In the genomic region with DNA sequence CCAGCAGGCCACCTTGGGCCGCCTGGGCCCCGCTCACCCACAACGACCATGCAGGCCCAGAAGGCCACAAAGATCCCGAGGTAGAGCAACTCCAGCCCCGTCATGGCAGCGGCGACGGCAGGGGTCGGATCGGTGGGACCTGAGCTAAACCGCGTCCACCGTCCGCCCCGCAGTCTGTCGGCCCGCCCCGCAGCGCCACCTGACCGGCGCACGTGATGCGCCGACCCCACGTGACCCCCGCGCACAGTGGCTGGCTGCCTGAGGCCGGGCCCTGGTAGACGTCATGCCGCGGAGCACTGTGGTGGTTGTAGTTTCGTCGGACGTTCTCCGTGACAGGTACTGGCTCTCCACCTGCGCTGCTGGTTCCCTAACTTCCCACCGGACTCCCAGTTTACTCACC, we compare ENCODE assay signal across 8 mouse cellular contexts. TPM values are rescaled to one million over a fixed set of nuclear protein-coding genes. Genes with fewer than 3 reads are reported as not detected.
A peak's percentile ranks its signal among the peaks of the same experiment; 100 is the strongest.
DNase-seq lines count a peak whose midpoint lies in the region; ATAC-seq and TF ChIP-seq lines count a peak whose summit lies in the region.

Gene Atp6v0b (minus strand): TSS at position 201 of the 400 bp plus-strand sequence.

- DNase-seq in CH12.LX (ENCODE audit: extremely low read depth), result peak; percentile 82
- peak; percentile 81 for DNase-seq in c-Kit-positive CD71-positive TER-119-negative erythroid progenitor cells, embryonic 14.5 days (ENCODE audit: low read depth)
- peak; percentile 95 for DNase-seq in forebrain, embryonic 11.5 days (ENCODE audit: low spot score)
- DNase-seq in kidney, postnatal 36 days, result peak; percentile 97 to 99
- DNase-seq in telencephalon, adult 2 months (ENCODE audit: low read depth, low spot score), result peak; percentile 81

- in situ Hi-C loops in CH12.LX (cut with MboI; ENCODE audit: low pct_ligation_motif_present, low pct_unique_long_range_greater_than_20kb, low sequenced_read_pairs), result no loop called here

- H3K9me3 ChIP-seq in CH12.LX (replicated peaks; ENCODE audit: low read length), result no peaks in the 10 kb centered on the region
- H3K9me3 ChIP-seq in forebrain, embryonic 11.5 days (ENCODE audit: control insufficient read depth, low read length), result no peaks in the 10 kb centered on the region
- H3K9me3 ChIP-seq in heart, embryonic 16.5 days (replicated peaks; ENCODE audit: control insufficient read depth, low read length), result no peaks in the 10 kb centered on the region
- no peaks in the 10 kb centered on the region for H3K9me3 ChIP-seq in liver, embryonic 15.5 days (replicated peaks)
- H3K9me3 ChIP-seq in neural tube, embryonic 12.5 days, result no peaks in the 10 kb centered on the region

- ATAC-seq in forebrain, embryonic 11.5 days (replicated peaks; ENCODE audit: low FRiP score), result peak; percentile 88
- ATAC-seq in heart, embryonic 16.5 days (replicated peaks; ENCODE audit: extremely low read depth, insufficient read depth, low FRiP score), result peak; percentile 83
- peak; percentile 90 for ATAC-seq in liver, embryonic 15.5 days (ENCODE audit: insufficient read depth)
- ATAC-seq in neural tube, embryonic 12.5 days (ENCODE audit: low FRiP score, low read depth), result peak; percentile 81

- no peak for TF ChIP-seq EP300 in CH12.LX (IDR thresholded peaks at IDR 0.05; ENCODE audit: low read length)

- no peak for TF ChIP-seq RAD21 in CH12.LX (IDR thresholded peaks at IDR 0.05; ENCODE audit: low read depth, low read length)

- TF ChIP-seq CTCF in CH12.LX (conservative IDR thresholded peaks at IDR 0.05 in 1 of 2, IDR thresholded peaks at IDR 0.05 in 1 of 2; ENCODE audit: low read depth in 2 of 2, low read length in 2 of 2), result no peak

- dilution Hi-C loops in CH12.LX (cut with MboI; ENCODE audit: extremely low pct_ligation_motif_present, extremely low pct_unique_long_range_greater_than_20kb, low sequenced_read_pairs), result no loop called here

- peaks cover 21% of the 10 kb centered on the region for H3K79me2 ChIP-seq in CH12.LX (replicated peaks; ENCODE audit: control insufficient read depth, extremely low read depth, insufficient read depth, poor library complexity, severe bottlenecking)

- no peaks in the 10 kb centered on the region for H3K27me3 ChIP-seq in CH12.LX (replicated peaks)
- no peaks in the 10 kb centered on the region for H3K27me3 ChIP-seq in forebrain, embryonic 11.5 days (ENCODE audit: control insufficient read depth, insufficient read depth, low read length)
- H3K27me3 ChIP-seq in heart, embryonic 16.5 days (ENCODE audit: control insufficient read depth, insufficient read depth, low read length), result no peaks in the 10 kb centered on the region
- H3K27me3 ChIP-seq in liver, embryonic 15.5 days, result peaks cover 26% of the 10 kb centered on the region
- no peaks in the 10 kb centered on the region for H3K27me3 ChIP-seq in neural tube, embryonic 12.5 days (replicated peaks)

- peak within 1 kb of the TSS; percentile 87 for H3K9ac ChIP-seq in CH12.LX (ENCODE audit: insufficient read depth, low read depth)
- H3K9ac ChIP-seq in forebrain, embryonic 11.5 days (ENCODE audit: low read length), result peak within 1 kb of the TSS; percentile 82
- H3K9ac ChIP-seq in heart, embryonic 16.5 days (ENCODE audit: low read length), result peak within 1 kb of the TSS; percentile 90
- peak within 1 kb of the TSS; percentile 94 for H3K9ac ChIP-seq in liver, embryonic 15.5 days
- peak within 1 kb of the TSS; percentile 87 for H3K9ac ChIP-seq in neural tube, embryonic 12.5 days

- H3K27ac ChIP-seq in CH12.LX (ENCODE audit: insufficient read depth, low read depth), result peak within 1 kb of the TSS; percentile 39; the same call in 1 of the 2 replicates
- peak within 1 kb of the TSS; percentile 31; the same call in 1 of the 2 replicates for H3K27ac ChIP-seq in forebrain, embryonic 11.5 days (ENCODE audit: low read depth, low read length)
- peak within 1 kb of the TSS; percentile 33; the same call in 1 of the 2 replicates for H3K27ac ChIP-seq in heart, embryonic 16.5 days (ENCODE audit: low read length)
- H3K27ac ChIP-seq in liver, embryonic 15.5 days (replicated peaks), result peak within 1 kb of the TSS; percentile 91
- peak within 1 kb of the TSS; percentile 20; the same call in 1 of the 2 replicates for H3K27ac ChIP-seq in neural tube, embryonic 12.5 days

- H3K36me3 ChIP-seq in CH12.LX (replicated peaks in 1 of 2; ENCODE audit: control insufficient read depth in 1 of 2, insufficient read depth in 1 of 2, low read length in 1 of 2), result peaks cover 38 to 67% of the 10 kb centered on the region in 2 experiments
- H3K36me3 ChIP-seq in forebrain, embryonic 11.5 days (ENCODE audit: control insufficient read depth, insufficient read depth, low read length), result no peaks in the 10 kb centered on the region; the same call in 1 of the 2 replicates
- peaks cover 19% of the 10 kb centered on the region for H3K36me3 ChIP-seq in heart, embryonic 16.5 days (ENCODE audit: control insufficient read depth, insufficient read depth)
- H3K36me3 ChIP-seq in liver, embryonic 15.5 days (replicated peaks), result peaks cover 36% of the 10 kb centered on the region
- peaks cover 32% of the 10 kb centered on the region for H3K36me3 ChIP-seq in neural tube, embryonic 12.5 days

- peak within 1 kb of the TSS; percentile 74 to 95 (median 91) for H3K4me3 ChIP-seq in CH12.LX (replicated peaks in 1 of 3; ENCODE audit: low read depth in 2 of 3, low read length in 2 of 3, poor library complexity in 1 of 3)
- peak within 1 kb of the TSS; percentile 87 for H3K4me3 ChIP-seq in forebrain, embryonic 11.5 days (ENCODE audit: low read depth, low read length)
- peak within 1 kb of the TSS; percentile 89 for H3K4me3 ChIP-seq in heart, embryonic 16.5 days (ENCODE audit: low read length)
- H3K4me3 ChIP-seq in liver, embryonic 15.5 days (replicated peaks), result peak within 1 kb of the TSS; percentile 86
- H3K4me3 ChIP-seq in neural tube, embryonic 12.5 days, result peak within 1 kb of the TSS; percentile 94

- peak within 1 kb of the TSS; percentile 89 for H3K4me2 ChIP-seq in CH12.LX (ENCODE audit: insufficient read depth, low read depth, poor library complexity, severe bottlenecking)
- H3K4me2 ChIP-seq in forebrain, embryonic 11.5 days (ENCODE audit: low read depth, low read length, severe bottlenecking), result peak within 1 kb of the TSS; percentile 91
- H3K4me2 ChIP-seq in heart, embryonic 16.5 days (ENCODE audit: low read depth, low read length), result peak within 1 kb of the TSS; percentile 86
- H3K4me2 ChIP-seq in liver, embryonic 15.5 days, result peak within 1 kb of the TSS; percentile 91
- peak within 1 kb of the TSS; percentile 91 for H3K4me2 ChIP-seq in neural tube, embryonic 12.5 days (replicated peaks)

- WGBS in forebrain, embryonic 11.5 days, result under 1% methylated on average over 35 of the region's 37 CpGs
- WGBS in heart, embryonic 16.5 days, result 0% methylated on average over 37 of the region's 37 CpGs
- under 1% methylated on average over 37 of the region's 37 CpGs for WGBS in liver, embryonic 15.5 days (ENCODE audit: insufficient replicate concordance)
- under 1% methylated on average over 37 of the region's 37 CpGs for WGBS in neural tube, embryonic 12.5 days

- TF ChIP-seq POLR2A in CH12.LX (IDR thresholded peaks at IDR 0.05; ENCODE audit: low read depth, low read length), result peak; percentile 74

- H3K4me1 ChIP-seq in CH12.LX (ENCODE audit: control insufficient read depth in 1 of 2, insufficient read depth in 2 of 2), result peaks cover 8 to 29% of the 10 kb centered on the region in 2 experiments
- peaks cover 26% of the 10 kb centered on the region for H3K4me1 ChIP-seq in forebrain, embryonic 11.5 days (replicated peaks; ENCODE audit: control insufficient read depth, insufficient read depth, low read length)
- H3K4me1 ChIP-seq in heart, embryonic 16.5 days (ENCODE audit: control insufficient read depth, insufficient read depth, low read length), result peaks cover 21% of the 10 kb centered on the region
- H3K4me1 ChIP-seq in liver, embryonic 15.5 days (replicated peaks), result peaks cover 70% of the 10 kb centered on the region
- peaks cover 35% of the 10 kb centered on the region for H3K4me1 ChIP-seq in neural tube, embryonic 12.5 days

TF ChIP-seq in CH12.LX, 34 proteins besides CTCF, POLR2A, EP300 and RAD21 (continues in another document):
- TF ChIP-seq USF1 (IDR thresholded peaks at IDR 0.05; ENCODE audit: low read depth, low read length), result peak; percentile 99
- TF ChIP-seq SMC3 (IDR thresholded peaks at IDR 0.05; ENCODE audit: low read depth, low read length), result no peak
- peak; percentile 84 for TF ChIP-seq MXI1 (IDR thresholded peaks at IDR 0.05; ENCODE audit: low read depth, low read length)
- peak; percentile 99 for TF ChIP-seq USF2 (conservative IDR thresholded peaks at IDR 0.05; ENCODE audit: low read depth, low read length)
- TF ChIP-seq SIN3A (IDR thresholded peaks at IDR 0.05; ENCODE audit: low read length), result peak; percentile 92
- peak; percentile 71 for TF ChIP-seq ELF1 (IDR thresholded peaks at IDR 0.05; ENCODE audit: low read depth, low read length)
- peak; percentile 33; the same call in 1 of the 2 replicates for TF ChIP-seq MYC (IDR thresholded peaks at IDR 0.05; ENCODE audit: low read depth, low read length)
- TF ChIP-seq POLR2AphosphoS2 (IDR thresholded peaks at IDR 0.05; ENCODE audit: low read depth, low read length), result no peak
- TF ChIP-seq GABPA (IDR thresholded peaks at IDR 0.05; ENCODE audit: insufficient replicate concordance, low read depth, low read length), result peak; percentile 74; the same call in 1 of the 2 replicates
- 0 out of 2 replicates have a peak, but pooled peaks have one; percentile 20 for TF ChIP-seq IRF4 (IDR thresholded peaks at IDR 0.05; ENCODE audit: low read depth, low read length)
- TF ChIP-seq HCFC1 (IDR thresholded peaks at IDR 0.05; ENCODE audit: low read depth, low read length), result peak; percentile 97
- TF ChIP-seq KAT2A (IDR thresholded peaks at IDR 0.05; ENCODE audit: insufficient replicate concordance, low read length), result peak; percentile 95; the same call in 1 of the 2 replicates
- peak; percentile 48; the same call in 1 of the 2 replicates for TF ChIP-seq ZMIZ1 (IDR thresholded peaks at IDR 0.05; ENCODE audit: low read depth, low read length)
- peak; percentile 55 for TF ChIP-seq NELFE (IDR thresholded peaks at IDR 0.05; ENCODE audit: low read depth, low read length)
- peak; percentile 99 for TF ChIP-seq MAX (IDR thresholded peaks at IDR 0.05; ENCODE audit: low read length)
- TF ChIP-seq TCF12 (IDR thresholded peaks at IDR 0.05; ENCODE audit: low read depth, low read length), result peak; percentile 75
- TF ChIP-seq MEF2A (IDR thresholded peaks at IDR 0.05; ENCODE audit: borderline replicate concordance, low read depth, low read length), result peak; percentile 63; the same call in 1 of the 2 replicates

RNA-seq across cellular contexts. Expression of gene Atp6v0b, which starts in this region (rescaled TPM):
- total RNA-seq in CH12.LX (2012; rRNA removed), result 169 and 186 TPM in 2 replicates
- total RNA-seq in CH12.LX (2014; rRNA removed), result 165 and 176 TPM in 2 replicates
- polyA plus RNA-seq in CH12.LX (2012; ENCODE audit: insufficient read length, low read depth), result 189 and 202 TPM in 2 replicates
- polyA plus RNA-seq in forebrain, embryonic 11.5 days (2014; fragmentation: Nextera tagmentation; extraction: Ambion mirVana), result 187 and 195 TPM in 2 replicates
- 229 and 244 TPM in 2 replicates for polyA plus RNA-seq in heart, embryonic 16.5 days (2015; fragmentation: Nextera tagmentation; extraction: Ambion mirVana)
- polyA plus RNA-seq in liver, embryonic 15.5 days (2015; fragmentation: Nextera tagmentation; extraction: Ambion mirVana), result 168 and 195 TPM in 2 replicates
- polyA plus RNA-seq in neural tube, embryonic 12.5 days (2016; fragmentation: Nextera tagmentation; extraction: Ambion mirVana), result 308 and 323 TPM in 2 replicates

Comparison
In these comparisons a context has a peak if more than half of its experiments do, and no peak if none do; other contexts are left out.
1. Peak in every context shown above with its lines: DNase-seq, ATAC-seq, H3K4me3 ChIP-seq and H3K27ac ChIP-seq.
2. H3K27ac ChIP-seq: peak in every context shown above with its lines; median percentile 91 in liver, embryonic 15.5 days; 39 in CH12.LX; 33 in heart, embryonic 16.5 days; 31 in forebrain, embryonic 11.5 days; 20 in neural tube, embryonic 12.5 days.